Mouse (Mus musculus) hindbrain, postnatal 0 days (tissue): ENCODE data around the gene Ap5b1. TPM values are rescaled to one million over a fixed set of nuclear protein-coding genes. Genes with fewer than 3 reads are reported as not detected.

Source experiments
- ATAC-seq: fragments of 200-750 bp; cut with Nextera tagmentation; 2 replicates; pipeline ENCODE4 v1.8.0; 2017; ENCODE audit warnings: mild to moderate bottlenecking, moderate TSS enrichment, moderate library complexity
- DNase-seq: peaks from one replicate; pipeline ENCODE4 v3.0.0-alpha.2; 2015; ENCODE audit warnings: low spot score
- H3K27ac ChIP-seq: fragments of 300-500 bp; sonication (generic); 2 replicates; pipeline ENCODE4 v1.5.1; 2014; ENCODE audit warnings: mild to moderate bottlenecking
- H3K27me3 ChIP-seq: fragments of 300-500 bp; sonication (generic); 2 replicates; pipeline ENCODE4 v1.6.1; 2014; ENCODE audit warnings: low read length, mixed read lengths; ENCODE audit not compliant: insufficient read depth
- H3K36me3 ChIP-seq: fragments of 300-500 bp; sonication (generic); 2 replicates; pipeline ENCODE4 v1.6.1; 2014; ENCODE audit warnings: low read length, mixed read lengths; ENCODE audit not compliant: insufficient read depth
- H3K4me1 ChIP-seq: fragments of 300-500 bp; sonication (generic); 2 replicates; pipeline ENCODE4 v1.6.1; 2014; ENCODE audit warnings: antibody characterized with exemption, low read length, mixed read lengths; ENCODE audit not compliant: insufficient read depth
- H3K4me2 ChIP-seq: fragments of 300-500 bp; sonication (generic); 2 replicates; pipeline ENCODE4 v1.6.1; 2014; ENCODE audit warnings: low read depth, mild to moderate bottlenecking, low read length, moderate library complexity, mixed read lengths
- H3K4me3 ChIP-seq: fragments of 300-500 bp; sonication (generic); 2 replicates; pipeline ENCODE4 v1.5.1; 2014; ENCODE audit warnings: low read length
- H3K9ac ChIP-seq: fragments of 300-500 bp; sonication (generic); replicated peaks from 2 replicates; pipeline ENCODE4 v1.6.1; 2014; ENCODE audit warnings: mild to moderate bottlenecking, low read length, moderate library complexity, mixed read lengths
- H3K9me3 ChIP-seq: fragments of 300-500 bp; sonication (generic); 2 replicates; pipeline ENCODE4 v1.6.1; 2016; ENCODE audit warnings: low read length, mixed read lengths
- CTCF ChIP-seq: IDR thresholded peaks from 2 replicates; pipeline ENCODE4 v1.5.1; 2016; ENCODE audit warnings: antibody characterized with exemption, control low read depth, low read depth
- WGBS: fragments of 180-500 bp; shearing (Covaris S2); extraction: QIAGEN DNeasy Blood & Tissue Kit; methylation state at CpG from one replicate; pipeline ENCODE4 v1.1.7; 2014; 5-methylcytosine and 5-hydroxymethylcytosine counted together
- polyA plus RNA-seq: library from polyadenylated mRNA; unstranded; fragments of >200 nt; fragmentation: Nextera tagmentation; extraction: Ambion mirVana; gene quantifications from 2 replicates; pipeline ENCODE4 v1.2.1, GENCODE M21; 2015
- total RNA-seq: library from RNA; depleted of rRNA; stranded (reverse); fragments of >200 nt; gene quantifications from 2 replicates; pipeline ENCODE4 v1.2.3, GENCODE M21; 2014

Gene Ap5b1
- total and polyA plus RNA-seq, 2 experiments from 2014 or later, result 2.6 to 19.3 TPM

DNA sequence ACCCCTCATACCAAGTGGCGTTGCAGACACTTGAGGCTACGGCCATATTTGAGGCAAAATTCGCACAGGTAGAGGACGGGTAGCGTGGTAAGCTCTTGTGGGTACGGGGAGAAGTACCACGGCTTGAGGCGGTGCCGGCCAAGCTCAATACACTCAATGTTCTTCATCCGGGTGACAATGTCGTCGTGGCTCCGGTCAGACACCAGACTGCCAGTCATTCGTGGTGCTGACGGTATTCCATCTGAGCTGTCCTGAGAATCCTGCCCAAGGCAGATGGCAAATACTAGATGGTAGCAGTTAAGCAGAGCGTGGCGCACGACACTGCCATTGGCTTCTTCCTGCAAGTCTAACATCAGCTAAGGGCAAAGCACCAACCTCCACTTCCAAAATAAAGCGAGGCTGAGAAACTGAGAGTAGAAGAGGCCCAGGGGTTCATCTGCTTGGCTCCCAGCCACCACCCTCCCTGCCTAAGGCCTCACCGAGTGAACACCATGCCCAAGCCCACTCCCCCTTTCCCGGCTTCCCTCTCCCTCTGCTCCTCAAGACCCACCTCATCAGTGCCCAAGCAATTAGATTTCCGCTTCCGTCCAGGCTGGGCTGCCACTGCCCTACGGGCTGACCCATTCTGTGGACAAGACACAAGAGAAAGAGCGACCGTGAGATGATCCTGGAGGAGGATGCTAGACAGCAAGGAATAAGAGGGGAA is 40.0 kb downstream of the Ap5b1 start:
- no peak overlapping the region for H3K4me2 ChIP-seq
- H3K36me3 ChIP-seq, result peaks cover 50% of the 10 kb centered on the region
- TF ChIP-seq CTCF, result no peak
- 94% methylated on average over 26 of the region's 26 CpGs for WGBS
- no peak for ATAC-seq
- no peak overlapping the region for H3K4me3 ChIP-seq
- peaks cover 8% of the 10 kb centered on the region for H3K4me1 ChIP-seq
- no peak overlapping the region for H3K27ac ChIP-seq
- H3K9ac ChIP-seq, result no peak overlapping the region
- DNase-seq, result no peak
- H3K27me3 ChIP-seq, result no peaks in the 10 kb centered on the region
- H3K9me3 ChIP-seq, result no peaks in the 10 kb centered on the region

DNA sequence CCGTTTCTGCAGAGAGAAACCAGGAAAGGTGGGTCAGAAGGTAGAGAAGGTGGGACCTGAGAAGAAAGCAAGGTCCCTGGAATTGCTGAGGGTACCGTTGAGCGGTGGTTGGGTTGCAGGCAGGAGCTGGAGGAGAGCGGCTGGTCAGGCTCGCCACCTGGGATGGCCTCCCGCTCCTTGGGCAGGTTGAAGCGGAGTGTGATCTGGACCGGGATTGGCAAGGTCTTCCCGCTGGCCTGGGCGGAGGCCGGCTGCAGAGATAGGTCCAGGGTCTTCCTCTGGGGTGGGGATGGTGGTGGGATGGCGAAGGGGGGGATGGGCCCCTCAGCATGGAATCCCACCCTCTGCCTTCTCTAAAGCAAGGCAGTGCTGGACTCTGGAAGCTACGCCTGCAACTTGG is 40.9 kb downstream of the Ap5b1 start:
- Histone ChIP-seq H3K9me3 (no peaks in the 10 kb centered on the region), H3K4me1 (0 out of 2 replicates have a peak, but pooled peaks cover 7% of the 10 kb centered on the region), H3K36me3 (peaks cover 43% of the 10 kb centered on the region), H3K4me3 (peak overlapping the region; percentile 75), H3K27ac (peak overlapping the region; percentile 100; the same call in 1 of the 2 replicates), H3K4me2 (peak overlapping the region; percentile 78), H3K9ac (0 out of 2 replicates have a peak overlapping the region, but pooled peaks have one; percentile 88), H3K27me3 (no peaks in the 10 kb centered on the region)
- WGBS, result 94% methylated on average over 12 of the region's 13 CpGs
- TF ChIP-seq CTCF, result no peak
- no peak for DNase-seq
- ATAC-seq, result no peak

- Histone ChIP-seq H3K4me1 (0 out of 2 replicates have a peak, but pooled peaks cover 7% of the 10 kb centered on the region), H3K4me3 (peak overlapping the region; percentile 75), H3K9me3 (no peaks in the 10 kb centered on the region), H3K36me3 (peaks cover 38% of the 10 kb centered on the region), H3K27me3 (no peaks in the 10 kb centered on the region), H3K4me2 (peak overlapping the region; percentile 78), H3K27ac (peak overlapping the region; percentile 100), H3K9ac (peak overlapping the region; percentile 88)
- peak; percentile 9 for DNase-seq
- no peak for ATAC-seq
- no peak for TF ChIP-seq CTCF
- 61% methylated on average over 10 of the region's 10 CpGs for WGBS
These were observed 41.3 kb downstream of the Ap5b1 start for GRCm38 (mm10) chr19:5609171-5609546.

- WGBS, result 1% methylated on average over 55 of the region's 55 CpGs
- peak within 1 kb of the TSS; percentile 88 for H3K9ac ChIP-seq
- H3K4me2 ChIP-seq, result peak within 1 kb of the TSS; percentile 78
- peak within 1 kb of the TSS; percentile 75 for H3K4me3 ChIP-seq
- ATAC-seq (peak; percentile 96), DNase-seq (peak; percentile 94)
- peak; percentile 46 for TF ChIP-seq CTCF
- H3K27me3 ChIP-seq, result no peaks in the 10 kb centered on the region
- 0 out of 2 replicates have a peak, but pooled peaks cover 7% of the 10 kb centered on the region for H3K4me1 ChIP-seq
- H3K36me3 ChIP-seq, result peaks cover 32% of the 10 kb centered on the region
- H3K27ac ChIP-seq, result peak within 1 kb of the TSS; percentile 100
- H3K9me3 ChIP-seq, result no peaks in the 10 kb centered on the region
These were observed 42.0 kb downstream of the Ap5b1 start, which contains the start of gene Kat5 for GRCm38 (mm10) chr19:5609547-5610404. Kat5 (minus strand) TSS chr19:5610237.

DNA sequence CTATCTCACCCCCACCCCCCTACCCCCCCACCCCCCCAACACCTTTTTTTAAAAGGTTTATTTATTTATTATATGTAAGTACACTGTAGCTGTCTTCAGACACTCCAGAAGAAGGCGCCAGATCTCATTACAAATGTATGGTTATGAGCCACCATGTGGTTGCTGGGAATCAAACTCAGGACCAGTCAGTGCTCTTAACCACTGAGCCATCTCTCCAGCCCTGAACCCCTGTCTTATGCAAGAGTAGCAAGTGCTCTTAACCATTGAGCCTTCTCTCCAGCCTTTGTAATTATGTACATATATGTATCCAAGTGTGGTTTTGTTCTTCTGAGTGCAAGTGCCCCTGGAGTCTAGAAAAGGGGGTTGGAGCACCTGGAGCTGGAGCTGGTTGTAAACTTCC is 44.1 kb downstream of the Ap5b1 start:
- no peaks in the 10 kb centered on the region for H3K9me3 ChIP-seq
- no peak for TF ChIP-seq CTCF

DNA sequence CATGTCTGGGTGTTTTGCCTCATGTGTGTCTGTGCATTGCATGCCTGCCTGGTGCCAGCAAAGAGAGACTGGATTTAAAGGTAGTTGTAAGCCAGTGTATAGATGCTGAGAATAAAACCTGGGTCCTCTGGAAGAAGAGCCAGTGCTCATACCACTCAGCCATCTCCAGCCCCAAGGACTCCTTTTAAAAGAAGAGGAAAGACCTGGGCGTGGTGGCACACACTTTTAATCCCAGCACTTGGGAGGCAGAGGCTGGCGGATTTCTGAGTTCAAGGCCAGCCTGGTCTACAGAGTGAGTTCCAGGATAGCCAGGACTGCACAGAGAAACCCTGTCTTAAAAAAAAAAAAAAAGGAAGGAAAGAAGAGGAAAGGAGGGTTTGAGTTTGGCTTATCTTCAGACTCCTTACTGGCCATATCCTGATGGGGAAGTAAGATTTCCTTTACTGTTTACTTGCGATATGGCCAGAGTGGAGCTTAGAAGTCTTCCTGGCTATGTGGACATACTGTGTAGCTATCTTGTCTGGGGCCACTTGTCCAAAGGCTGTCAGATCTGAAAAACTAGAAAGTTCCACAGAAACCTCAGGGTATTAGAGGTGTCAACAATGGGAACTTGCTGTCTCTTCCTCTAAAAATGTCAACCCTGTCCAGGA is 45.1 kb downstream of the Ap5b1 start:
- WGBS, result 73% methylated on average over 3 of the region's 3 CpGs
- DNase-seq (no peak), ATAC-seq (no peak)
- no peaks in the 10 kb centered on the region for H3K9me3 ChIP-seq
- H3K4me1 ChIP-seq, result 0 out of 2 replicates have a peak, but pooled peaks cover 7% of the 10 kb centered on the region
- no peak overlapping the region for H3K4me3 ChIP-seq
- no peaks in the 10 kb centered on the region; the same call in 1 of the 2 replicates for H3K27me3 ChIP-seq
- no peak overlapping the region for H3K27ac ChIP-seq
- H3K9ac ChIP-seq, result no peak overlapping the region
- TF ChIP-seq CTCF, result no peak
- no peak overlapping the region for H3K4me2 ChIP-seq
- H3K36me3 ChIP-seq, result peaks cover 4% of the 10 kb centered on the region; the same call in 1 of the 2 replicates

More for the DNA sequence above, 44.1 kb downstream of the Ap5b1 start:
- Histone ChIP-seq H3K36me3 (peaks cover 13% of the 10 kb centered on the region; the same call in 1 of the 2 replicates), H3K4me2 (no peak overlapping the region), H3K9ac (no peak overlapping the region), H3K27me3 (no peaks in the 10 kb centered on the region; the same call in 1 of the 2 replicates), H3K4me1 (0 out of 2 replicates have a peak, but pooled peaks cover 7% of the 10 kb centered on the region), H3K27ac (no peak overlapping the region), H3K4me3 (no peak overlapping the region)
- WGBS, result 88% methylated on average over 1 of the region's 1 CpGs
- DNase-seq, result no peak
- no peak for ATAC-seq
